Mouse (Mus musculus) liver, embryonic 12.5 days (tissue): ENCODE data around the gene Rdh12. TPM values are rescaled to one million over a fixed set of nuclear protein-coding genes. Genes with fewer than 3 reads are reported as not detected.
"Not testable (repeated sequence)": the region's sequence is repeated elsewhere in the genome, so short reads cannot be mapped to it uniquely, and the experiment has no call there.

Experiments
- ATAC-seq: fragments of 200-750 bp; cut with Nextera tagmentation; 2 replicates; pipeline ENCODE4 v1.8.0; 2017; ENCODE audit warnings: moderate number of reproducible peaks, mild to moderate bottlenecking, moderate library complexity
- H3K27ac ChIP-seq: fragments of 300-500 bp; sonication (generic); 2 replicates; pipeline ENCODE4 v1.5.1; 2016; ENCODE audit warnings: mild to moderate bottlenecking
- H3K27me3 ChIP-seq: fragments of 300-500 bp; sonication (generic); replicated peaks from 2 replicates; pipeline ENCODE4 v1.6.1; 2016; ENCODE audit warnings: mild to moderate bottlenecking, moderate library complexity
- H3K36me3 ChIP-seq: fragments of 300-500 bp; sonication (generic); 2 replicates; pipeline ENCODE4 v1.6.1; 2016; ENCODE audit warnings: mild to moderate bottlenecking, moderate library complexity
- H3K4me1 ChIP-seq: fragments of 300-500 bp; sonication (generic); 2 replicates; pipeline ENCODE4 v1.6.1; 2016
- H3K4me2 ChIP-seq: fragments of 300-500 bp; sonication (generic); 2 replicates; pipeline ENCODE4 v1.6.1; 2016; ENCODE audit warnings: mild to moderate bottlenecking, moderate library complexity
- H3K4me3 ChIP-seq: fragments of 300-500 bp; sonication (generic); 2 replicates; pipeline ENCODE4 v1.5.1; 2016; ENCODE audit warnings: mild to moderate bottlenecking, moderate library complexity
- H3K9ac ChIP-seq: fragments of 300-500 bp; sonication (generic); 2 replicates; pipeline ENCODE4 v1.6.1; 2016; ENCODE audit warnings: mild to moderate bottlenecking, moderate library complexity
- H3K9me3 ChIP-seq: fragments of 300-500 bp; sonication (generic); replicated peaks from 2 replicates; pipeline ENCODE4 v1.6.1; 2016; ENCODE audit warnings: mild to moderate bottlenecking, moderate library complexity
- WGBS: fragments of 180-500 bp; shearing (Covaris S2); methylation state at CpG from one replicate; pipeline ENCODE4 v1.1.7; 2016; ENCODE audit not compliant: insufficient replicate concordance; 5-methylcytosine and 5-hydroxymethylcytosine counted together
- polyA plus RNA-seq: library from polyadenylated mRNA; unstranded; fragments of >200 nt; fragmentation: Nextera tagmentation; extraction: Ambion mirVana; gene quantifications from 2 replicates; pipeline ENCODE4 v1.2.1, GENCODE M21; 2016

Rdh12 gene
- 0.23 and 0.41 TPM in 2 replicates for polyA plus RNA-seq

DNA sequence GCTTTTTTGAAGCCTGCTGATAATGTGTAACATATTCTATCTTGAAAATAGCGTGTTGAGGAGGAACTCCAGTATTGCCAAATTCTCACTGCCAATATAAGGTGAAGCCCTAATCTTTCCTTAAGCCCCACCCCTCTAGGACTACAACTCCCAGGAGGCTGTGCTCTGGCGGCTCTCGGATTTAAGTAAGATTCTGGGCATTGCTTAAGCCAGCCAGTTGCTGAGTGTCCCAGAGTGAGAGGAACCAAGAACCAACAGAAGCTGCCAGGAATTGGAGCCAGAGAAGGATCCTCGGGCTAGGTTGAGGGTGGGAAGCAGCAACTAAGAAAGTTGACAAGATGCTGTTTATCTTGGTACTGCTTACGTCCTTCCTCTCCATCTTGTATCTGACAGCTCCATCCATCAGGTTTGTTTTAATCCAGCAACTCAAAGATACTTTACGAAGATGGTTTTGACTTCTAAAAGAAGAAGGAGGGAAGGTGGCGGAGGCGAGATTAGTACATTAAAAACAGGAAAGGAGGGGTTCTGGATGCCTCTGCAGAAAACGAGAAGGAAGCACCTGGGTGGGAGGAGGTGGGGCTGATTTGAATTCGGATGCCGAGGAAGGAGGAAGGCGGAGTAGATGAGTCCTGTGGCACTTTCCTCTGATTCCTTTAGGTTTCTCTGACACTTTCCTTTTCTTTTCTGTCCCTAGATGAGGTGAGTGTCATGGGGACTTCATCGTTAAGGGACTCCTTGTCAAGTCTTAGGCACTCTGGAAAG, at the start of gene Rdh12:
Gene Rdh12, plus strand, starts transcription at position 212 of the 762 bp plus-strand sequence.
- no peaks in the 10 kb centered on the region for H3K9me3 ChIP-seq
- peak within 1 kb of the TSS; percentile 56 for H3K4me2 ChIP-seq
- peak within 1 kb of the TSS; percentile 34 for H3K4me3 ChIP-seq
- 0 out of 2 replicates have a peak, but pooled peaks cover 8% of the 10 kb centered on the region for H3K27me3 ChIP-seq
- ATAC-seq: no peak
- H3K9ac ChIP-seq: no peak within 1 kb of the TSS
- H3K27ac ChIP-seq: no peak within 1 kb of the TSS
- WGBS: 3% methylated on average over 13 of the region's 13 CpGs
- no peaks in the 10 kb centered on the region for H3K36me3 ChIP-seq
- no peaks in the 10 kb centered on the region; the same call in 1 of the 2 replicates for H3K4me1 ChIP-seq

DNA sequence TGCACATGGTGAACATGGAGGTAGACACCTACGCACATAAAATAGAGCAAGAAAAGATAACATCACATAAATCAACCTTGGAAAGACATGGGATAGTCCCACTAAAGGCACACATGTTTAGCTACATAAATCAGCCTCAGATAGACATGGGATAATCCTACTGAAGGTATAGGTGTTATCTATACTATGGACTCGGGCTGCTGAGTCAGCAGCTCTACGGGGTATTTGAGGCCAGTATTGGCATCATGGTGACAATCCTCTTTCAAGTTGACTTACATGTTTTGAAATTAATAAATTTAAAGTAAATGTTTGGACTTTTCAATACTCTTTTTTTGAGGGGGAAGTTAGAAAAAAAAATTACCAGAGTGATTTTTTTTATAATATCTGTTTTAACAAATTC, 45.8 kb upstream of the Rdh12 start:
- no peak for ATAC-seq
- Histone ChIP-seq H3K27ac (no peak overlapping the region), H3K36me3 (peaks cover 83% of the 10 kb centered on the region), H3K27me3 (no peaks in the 10 kb centered on the region), H3K4me3 (no peak overlapping the region), H3K9me3 (no peaks in the 10 kb centered on the region), H3K4me2 (no peak overlapping the region), H3K4me1 (no peaks in the 10 kb centered on the region), H3K9ac (no peak overlapping the region)
- 81% methylated on average over 3 of the region's 3 CpGs for WGBS

DNA sequence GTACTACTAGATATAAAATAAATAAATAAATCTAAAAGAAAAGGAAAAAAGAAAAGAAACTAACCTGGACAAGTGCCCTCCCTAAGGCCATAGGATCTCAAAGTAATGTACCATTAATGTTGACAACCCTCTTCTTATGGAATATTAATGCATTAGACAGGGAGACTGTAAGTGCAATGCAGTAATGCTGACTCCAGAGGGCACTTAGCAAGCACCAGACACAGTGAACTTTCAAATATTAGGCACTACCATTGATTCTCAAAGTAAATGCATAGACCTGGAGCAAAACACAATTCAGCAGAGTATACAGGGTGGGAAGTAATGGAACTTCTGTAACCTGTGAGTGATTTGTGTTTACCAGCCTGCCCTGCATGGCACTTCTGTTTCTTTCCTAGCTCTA, 39.5 kb upstream of the Rdh12 start:
- H3K9me3 ChIP-seq: no peaks in the 10 kb centered on the region
- H3K4me2 ChIP-seq: no peak overlapping the region
- H3K9ac ChIP-seq: no peak overlapping the region
- ATAC-seq: no peak
- no peak overlapping the region for H3K27ac ChIP-seq
- H3K27me3 ChIP-seq: no peaks in the 10 kb centered on the region
- H3K4me3 ChIP-seq: no peak overlapping the region
- H3K36me3 ChIP-seq: peaks cover 28% of the 10 kb centered on the region
- peaks cover 22% of the 10 kb centered on the region for H3K4me1 ChIP-seq

DNA sequence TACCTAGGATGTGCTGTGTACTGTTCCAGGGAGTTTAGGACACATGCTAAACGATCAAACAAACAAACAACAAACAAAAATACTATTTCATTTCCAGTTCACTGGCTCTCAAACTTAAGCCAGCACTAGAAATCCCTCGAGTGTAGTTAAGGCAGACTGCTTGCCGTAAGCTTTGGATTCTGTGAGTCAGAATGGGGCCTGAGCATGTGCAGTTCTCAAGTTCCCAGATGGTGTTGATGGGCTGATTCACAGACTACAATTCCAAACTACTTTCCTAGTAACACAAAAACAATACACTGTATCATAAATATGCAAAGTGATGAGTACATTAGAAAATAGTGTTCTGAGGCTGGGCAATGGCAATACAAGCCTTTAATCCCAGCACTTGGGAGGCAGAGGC, 38.3 kb upstream of the Rdh12 start:
- WGBS: 77% methylated on average over 3 of the region's 3 CpGs
- ATAC-seq: no peak

DNA sequence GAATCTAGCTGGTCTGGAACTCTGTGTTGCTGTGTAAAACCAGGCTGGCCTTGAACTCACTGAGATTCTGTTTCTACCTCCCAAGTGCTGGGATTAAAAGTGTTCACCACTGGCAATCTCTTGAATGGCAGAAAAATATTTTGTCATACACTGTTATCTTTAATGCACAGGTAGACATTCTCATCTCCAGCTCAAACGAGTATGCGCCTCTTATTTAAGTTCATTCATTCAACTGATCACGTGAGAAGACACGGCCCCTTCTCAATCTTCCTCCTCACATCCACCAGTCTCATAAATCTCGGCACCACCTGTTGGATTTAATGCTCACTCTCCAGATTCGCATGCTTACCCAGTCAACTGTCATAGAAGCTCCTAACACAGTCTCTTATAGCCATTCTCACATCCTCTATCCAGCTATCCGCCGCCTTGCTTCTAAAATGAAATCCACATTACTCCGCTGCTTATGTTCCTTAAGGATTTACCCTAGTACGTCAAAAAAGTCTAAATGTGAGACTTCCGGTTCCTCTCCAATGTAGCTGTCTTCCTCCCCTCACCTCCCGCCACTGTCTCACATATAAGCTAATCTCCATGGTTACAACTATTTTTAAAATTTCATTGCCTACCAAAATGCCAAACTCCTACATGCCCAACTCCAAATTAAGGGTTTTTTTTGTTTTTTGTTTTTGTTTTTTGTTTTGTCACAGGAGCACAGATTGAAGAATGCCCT, 37.3 kb upstream of the Rdh12 start:
- H3K4me3 ChIP-seq: peak overlapping the region; percentile 94
- ATAC-seq: no peak
- 34% methylated on average over 12 of the region's 12 CpGs for WGBS

More for the DNA sequence above, 38.3 kb upstream of the Rdh12 start:
- Histone ChIP-seq H3K27me3 (no peaks in the 10 kb centered on the region), H3K4me1 (peaks cover 26% of the 10 kb centered on the region), H3K9me3 (no peaks in the 10 kb centered on the region), H3K27ac (no peak overlapping the region), H3K4me2 (0 out of 2 replicates have a peak overlapping the region, but pooled peaks have one; percentile 6), H3K36me3 (peaks cover 27% of the 10 kb centered on the region), H3K9ac (no peak overlapping the region), H3K4me3 (no peak overlapping the region)

DNA sequence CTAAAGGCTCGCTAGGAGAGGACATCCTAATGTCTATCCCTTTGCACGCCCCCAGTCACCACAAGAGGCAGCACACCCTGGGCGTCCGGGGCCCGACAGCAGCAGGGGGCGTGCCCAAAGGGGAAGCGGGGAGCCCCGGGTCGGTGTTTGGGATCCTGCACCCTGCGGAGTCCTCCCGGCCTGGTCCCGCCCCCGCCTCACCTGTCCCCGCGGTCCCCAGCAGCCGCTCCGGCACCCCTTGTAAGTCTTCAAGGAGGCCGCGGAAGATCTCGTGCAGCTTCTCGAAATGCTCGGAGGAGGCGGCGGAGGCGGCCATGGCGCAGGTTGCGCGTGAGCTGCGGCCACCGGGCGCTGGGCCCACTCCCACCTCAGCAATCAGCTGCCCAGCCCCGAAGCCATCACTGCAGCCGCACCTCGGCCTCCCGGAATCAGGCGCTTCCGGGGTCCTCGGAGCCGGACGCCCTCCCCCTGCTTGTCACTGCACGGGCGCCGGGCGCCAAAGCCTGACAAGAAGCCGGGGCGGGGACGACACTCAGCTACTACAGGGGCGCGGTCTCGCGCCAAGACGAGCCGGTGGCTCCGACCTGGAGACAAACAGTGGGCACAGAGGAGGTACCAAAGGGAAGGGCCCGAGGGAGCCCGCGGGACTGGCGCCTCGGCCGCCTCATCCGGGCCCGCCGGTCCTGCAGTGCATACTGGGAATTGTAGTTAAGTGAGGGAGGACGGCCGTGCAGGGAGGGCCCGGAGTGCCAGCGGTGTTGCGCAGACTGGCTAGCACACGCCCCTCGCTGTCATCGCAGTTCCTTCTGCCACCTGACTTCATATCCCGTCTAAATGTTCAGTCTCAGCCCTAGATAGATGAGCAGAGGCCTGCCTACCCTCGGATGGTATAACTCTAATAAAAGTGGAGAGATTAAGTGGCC, 36.4 kb upstream of the Rdh12 start, which contains the start of gene Vti1b:
Gene Vti1b, minus strand, starts transcription at position 649 of the 923 bp plus-strand sequence.
- Histone ChIP-seq H3K4me1 (peaks cover 26% of the 10 kb centered on the region), H3K9ac (peak within 1 kb of the TSS; percentile 89), H3K27ac (peak within 1 kb of the TSS; percentile 89), H3K4me2 (peak within 1 kb of the TSS; percentile 81), H3K4me3 (peak within 1 kb of the TSS; percentile 94), H3K9me3 (no peaks in the 10 kb centered on the region), H3K27me3 (no peaks in the 10 kb centered on the region), H3K36me3 (peaks cover 35% of the 10 kb centered on the region)
- WGBS: under 1% methylated on average over 73 of the region's 73 CpGs
- ATAC-seq: peak; percentile 97

More for the DNA sequence above, 37.3 kb upstream of the Rdh12 start:
- Histone ChIP-seq H3K9ac (peak overlapping the region; percentile 89), H3K9me3 (no peaks in the 10 kb centered on the region), H3K4me2 (peak overlapping the region; percentile 81), H3K27me3 (no peaks in the 10 kb centered on the region), H3K4me1 (peaks cover 26% of the 10 kb centered on the region), H3K36me3 (peaks cover 30% of the 10 kb centered on the region), H3K27ac (peak overlapping the region; percentile 89; the same call in 1 of the 2 replicates)

DNA sequence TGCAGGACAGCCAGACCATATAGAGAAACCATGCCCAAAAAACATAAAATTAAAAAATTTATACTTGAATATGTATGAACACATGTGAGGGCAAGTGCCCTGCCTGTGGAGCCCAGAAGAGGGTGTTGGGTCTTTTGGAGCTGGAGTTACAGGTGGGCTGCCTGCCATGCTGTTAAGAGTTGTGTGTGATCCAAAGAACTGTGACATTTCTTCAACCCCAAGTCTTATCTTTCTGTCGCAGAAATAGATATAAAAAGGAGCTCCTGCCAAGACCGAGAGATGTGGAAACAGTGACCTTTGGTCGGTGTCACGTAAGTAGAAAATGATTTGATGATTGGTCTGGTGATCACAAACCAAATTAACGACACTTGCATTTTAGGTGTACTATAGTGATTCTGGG, 35.0 kb upstream of the Rdh12 start:
- peak overlapping the region; percentile 44 for H3K4me2 ChIP-seq
- no peak for ATAC-seq
- peak overlapping the region; percentile 72 for H3K27ac ChIP-seq
- H3K9me3 ChIP-seq: no peaks in the 10 kb centered on the region
- H3K27me3 ChIP-seq: no peaks in the 10 kb centered on the region
- H3K4me1 ChIP-seq: peaks cover 26% of the 10 kb centered on the region
- peaks cover 47% of the 10 kb centered on the region for H3K36me3 ChIP-seq
- WGBS: 27% methylated on average over 5 of the region's 5 CpGs
- H3K4me3 ChIP-seq: no peak overlapping the region
- H3K9ac ChIP-seq: peak overlapping the region; percentile 10; the same call in 1 of the 2 replicates

DNA sequence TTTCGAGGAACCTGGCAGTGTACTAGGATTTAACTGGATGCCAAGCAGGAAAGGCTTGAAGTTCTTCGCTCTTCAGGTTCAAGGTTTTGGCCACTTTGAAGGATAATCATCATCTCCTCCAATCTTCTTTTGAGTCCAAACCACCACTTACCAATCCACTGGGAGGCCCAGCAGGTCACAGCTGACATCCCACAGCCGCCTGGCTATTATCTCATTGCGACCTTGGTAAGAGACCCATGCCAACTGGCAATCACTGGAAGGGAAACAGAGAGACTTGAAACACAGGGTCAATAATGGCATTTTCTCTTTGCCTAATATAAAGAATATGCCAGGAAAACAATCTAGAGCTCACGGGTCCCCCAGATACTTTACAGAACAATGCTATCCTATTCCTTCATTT, 32.7 kb upstream of the Rdh12 start:
- H3K9me3 ChIP-seq: no peaks in the 10 kb centered on the region
- no peak overlapping the region for H3K4me2 ChIP-seq
- H3K27ac ChIP-seq: no peak overlapping the region
- no peaks in the 10 kb centered on the region for H3K27me3 ChIP-seq
- peaks cover 21% of the 10 kb centered on the region for H3K4me1 ChIP-seq
- peaks cover 54% of the 10 kb centered on the region for H3K36me3 ChIP-seq
- no peak for ATAC-seq
- H3K4me3 ChIP-seq: no peak overlapping the region
- WGBS: 83% methylated on average over 5 of the region's 5 CpGs
- H3K9ac ChIP-seq: no peak overlapping the region

DNA sequence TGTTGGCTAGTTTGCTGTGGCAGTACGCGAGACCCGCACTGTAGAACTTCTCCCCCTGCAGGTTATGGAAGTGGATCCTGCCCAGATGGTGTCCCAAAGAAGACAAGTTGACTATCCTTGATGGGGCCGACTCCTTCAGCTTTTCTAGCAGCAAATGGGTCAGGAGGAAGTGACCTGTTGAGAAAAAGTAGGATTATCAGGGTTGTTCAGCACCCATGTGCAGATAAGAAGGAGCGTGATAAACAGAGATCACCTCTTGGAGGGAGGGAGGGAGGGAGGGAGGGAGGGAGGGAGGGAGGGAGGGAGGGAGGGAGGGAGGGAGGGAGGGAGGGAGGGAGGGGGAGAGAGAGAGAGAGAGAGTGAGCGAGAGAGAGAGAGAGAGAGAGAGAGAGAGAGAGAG, 23.6 kb upstream of the Rdh12 start:
- H3K4me3 ChIP-seq, H3K4me2 ChIP-seq, H3K9ac ChIP-seq, ATAC-seq, H3K9me3 ChIP-seq, H3K27ac ChIP-seq, H3K27me3 ChIP-seq: not testable (repeated sequence)
- whole genome bisulfite sequencing: 72% methylated on average over 5 of the region's 6 CpGs
- H3K4me1 ChIP-seq: peaks cover 17% of the 10 kb centered on the region
- peaks cover 87% of the 10 kb centered on the region for H3K36me3 ChIP-seq

DNA sequence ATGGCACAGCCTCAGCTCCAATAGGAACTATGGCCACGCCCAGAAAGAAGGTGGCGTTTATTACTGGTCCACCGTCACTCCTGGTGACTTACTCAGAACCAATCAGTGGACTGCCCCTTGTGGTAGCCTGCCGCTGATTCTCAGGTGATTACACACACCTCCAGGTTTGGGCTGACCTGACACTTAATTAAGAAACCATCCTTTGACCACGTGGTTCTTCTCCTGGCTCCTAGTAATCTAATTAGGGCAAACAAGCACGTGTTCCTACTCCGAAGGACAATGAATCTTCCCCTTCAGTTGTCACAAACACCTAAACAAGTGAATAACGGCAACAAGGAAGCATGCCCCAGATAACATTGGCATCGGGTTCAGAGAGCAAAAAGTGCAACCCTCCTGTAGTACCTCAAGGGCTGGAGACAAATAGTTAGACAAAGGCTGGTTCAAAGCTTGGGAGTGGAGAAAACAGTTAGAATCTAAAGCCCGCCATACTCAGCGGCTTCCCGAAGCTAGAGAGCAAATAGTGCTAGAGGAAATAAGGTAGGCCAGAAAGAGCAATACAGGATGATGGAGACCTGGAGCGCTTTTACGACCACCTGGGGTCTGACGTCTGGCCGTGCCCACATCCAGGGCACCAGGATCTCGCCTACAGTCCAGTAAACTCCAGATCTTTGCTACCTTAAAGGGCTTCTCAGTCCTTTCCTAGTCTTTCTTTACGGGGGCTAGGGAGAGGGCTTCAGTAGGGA, 17.6 kb upstream of the Rdh12 start:
- Histone ChIP-seq H3K9me3 (no peaks in the 10 kb centered on the region), H3K27ac (peak overlapping the region; percentile 86), H3K4me2 (peak overlapping the region; percentile 91), H3K4me3 (peak overlapping the region; percentile 78), H3K36me3 (peaks cover 31% of the 10 kb centered on the region), H3K4me1 (peaks cover 23% of the 10 kb centered on the region), H3K27me3 (no peaks in the 10 kb centered on the region), H3K9ac (peak overlapping the region; percentile 77)
- WGBS: 0% methylated on average over 18 of the region's 18 CpGs
- ATAC-seq: peak; percentile 97

DNA sequence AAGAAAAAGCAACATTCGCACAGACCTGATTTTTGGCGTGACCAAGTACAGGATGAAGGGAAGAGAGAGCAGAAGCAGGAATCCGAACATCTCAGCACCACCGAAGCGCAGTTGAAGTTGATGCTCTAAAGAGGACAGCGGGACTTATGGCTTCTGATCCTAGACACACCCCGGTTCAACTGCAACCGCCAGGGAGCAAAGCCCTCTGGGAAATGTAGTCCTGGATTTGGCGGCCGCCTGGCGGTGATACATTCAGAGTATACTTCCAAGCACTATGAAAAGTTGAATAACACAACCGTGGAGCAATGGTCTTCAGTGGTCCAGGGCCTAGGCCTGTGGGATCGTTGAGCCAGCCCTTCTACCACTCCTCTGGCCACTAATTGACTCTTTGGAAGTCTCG, 17.0 kb upstream of the Rdh12 start:
- Histone ChIP-seq H3K4me3 (peak overlapping the region; percentile 78), H3K9ac (peak overlapping the region; percentile 77), H3K27ac (peak overlapping the region; percentile 86), H3K36me3 (peaks cover 25% of the 10 kb centered on the region), H3K27me3 (no peaks in the 10 kb centered on the region), H3K4me2 (peak overlapping the region; percentile 91), H3K4me1 (peaks cover 23% of the 10 kb centered on the region), H3K9me3 (no peaks in the 10 kb centered on the region)
- 7% methylated on average over 14 of the region's 14 CpGs for WGBS
- ATAC-seq: peak; percentile 77
